Mouse (Mus musculus) lung, adult 2 months (tissue): ENCODE data around the gene Tifa.

Experiments used
- CTCF ChIP-seq: fragments of 200-500 bp; IDR thresholded peaks from 2 replicates; pipeline ENCODE4 v1.5.1; 2011; ENCODE audit warnings: mild to moderate bottlenecking, low read length, control low read depth; ENCODE audit not compliant: insufficient read depth
- POLR2A ChIP-seq: fragments of 200-500 bp; IDR thresholded peaks from 2 replicates; pipeline ENCODE4 v1.6.1; 2011; ENCODE audit warnings: low read depth, mild to moderate bottlenecking, control low read depth, low read length, borderline replicate concordance; ENCODE audit errors: extremely low read depth

DNA sequence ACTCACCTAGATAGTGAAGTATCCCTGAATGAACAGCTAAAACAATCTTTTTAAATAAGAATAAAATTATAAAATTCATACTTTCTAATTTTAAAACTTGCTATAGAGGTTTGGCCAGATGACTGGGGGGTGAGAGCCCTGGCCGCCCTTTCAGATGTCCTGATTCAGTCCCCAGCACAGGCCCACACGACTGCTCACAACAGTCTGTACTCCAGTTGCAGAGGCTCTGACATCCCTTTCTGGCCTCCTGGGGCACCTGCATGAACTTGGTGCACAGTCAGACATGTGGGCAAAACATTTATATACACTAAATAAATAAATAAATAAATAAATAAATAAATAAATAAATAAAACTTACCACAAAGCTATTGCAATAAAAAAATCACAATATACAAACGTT lies 23.6 kb upstream of the Tifa start:
- TF ChIP-seq POLR2A (no peak), CTCF (no peak)
